Mouse (Mus musculus) hindbrain, embryonic 11.5 days (tissue): ENCODE results near the gene Zfp37. TPM values are rescaled to one million over a fixed set of nuclear protein-coding genes. Genes with fewer than 3 reads are reported as not detected.

ENCODE experiments used
- ATAC-seq: fragments of 200-750 bp; cut with Nextera tagmentation; 2 replicates; pipeline ENCODE4 v1.8.0; 2017; ENCODE audit warnings: mild to moderate bottlenecking, moderate TSS enrichment, moderate library complexity; ENCODE audit not compliant: low FRiP score
- DNase-seq: peaks from one replicate; pipeline ENCODE4 v3.0.0-alpha.2; 2015; ENCODE audit warnings: low spot score
- H3K27ac ChIP-seq: fragments of 300-500 bp; sonication (generic); 2 replicates; pipeline ENCODE4 v1.5.1; 2014; ENCODE audit warnings: mild to moderate bottlenecking, low read depth, low read length
- H3K27me3 ChIP-seq: fragments of 300-500 bp; sonication (generic); 2 replicates; pipeline ENCODE4 v1.6.1; 2014; ENCODE audit warnings: mild to moderate bottlenecking, low read length, moderate library complexity, mixed read lengths; ENCODE audit not compliant: control insufficient read depth, insufficient read depth
- H3K36me3 ChIP-seq: fragments of 300-500 bp; sonication (generic); 2 replicates; pipeline ENCODE4 v1.6.1; 2014; ENCODE audit warnings: mild to moderate bottlenecking, low read length, moderate library complexity, mixed read lengths; ENCODE audit not compliant: control insufficient read depth, insufficient read depth
- H3K4me1 ChIP-seq: fragments of 300-500 bp; sonication (generic); replicated peaks from 2 replicates; pipeline ENCODE4 v1.6.1; 2014; ENCODE audit warnings: low read length, mixed read lengths; ENCODE audit not compliant: control insufficient read depth, insufficient read depth
- H3K4me2 ChIP-seq: fragments of 300-500 bp; sonication (generic); replicated peaks from 2 replicates; pipeline ENCODE4 v1.6.1; 2014; ENCODE audit warnings: mild to moderate bottlenecking, low read depth, low read length
- H3K4me3 ChIP-seq: fragments of 300-500 bp; sonication (generic); 2 replicates; pipeline ENCODE4 v1.5.1; 2014; ENCODE audit warnings: low read depth, low read length
- H3K9ac ChIP-seq: fragments of 300-500 bp; sonication (generic); 2 replicates; pipeline ENCODE4 v1.6.1; 2014; ENCODE audit warnings: low read depth, low read length
- H3K9me3 ChIP-seq: fragments of 300-500 bp; sonication (generic); 2 replicates; pipeline ENCODE4 v1.6.1; 2016; ENCODE audit warnings: low read length; ENCODE audit not compliant: control insufficient read depth
- WGBS: fragments of 180-500 bp; shearing (Covaris S2); extraction: QIAGEN DNeasy Blood & Tissue Kit; methylation state at CpG from one replicate; pipeline ENCODE4 v1.1.7; 2014; 5-methylcytosine and 5-hydroxymethylcytosine counted together
- polyA plus RNA-seq: library from polyadenylated mRNA; unstranded; fragments of >200 nt; fragmentation: Nextera tagmentation; extraction: Ambion mirVana; gene quantifications from 2 replicates; pipeline ENCODE4 v1.2.1, GENCODE M21; 2014

Zfp37 gene
- polyA plus RNA-seq, 1 experiment from 2014 or later = 34.4 TPM

GRCm38 (mm10) chr4:62265154-62265836, 34.4 kb upstream of the Zfp37 start:
- Histone ChIP-seq H3K4me1 (no peaks in the 10 kb centered on the region; the same call in 1 of the 2 replicates), H3K9ac (no peak overlapping the region), H3K36me3 (no peaks in the 10 kb centered on the region), H3K4me3 (no peak overlapping the region), H3K27ac (no peak overlapping the region), H3K9me3 (no peaks in the 10 kb centered on the region), H3K27me3 (no peaks in the 10 kb centered on the region), H3K4me2 (no peak overlapping the region)
- WGBS = 87% methylated on average over 10 of the region's 10 CpGs
- no peak for ATAC-seq
- no peak for DNase-seq

GRCm38 (mm10) chr4:62263133-62263844, 32.4 kb upstream of the Zfp37 start:
- DNase-seq (peak; percentile 49), ATAC-seq (peak; percentile 47; the same call in 1 of the 2 replicates)
- 39% methylated on average over 7 of the region's 7 CpGs for WGBS
- no peaks in the 10 kb centered on the region; the same call in 1 of the 2 replicates for H3K4me1 ChIP-seq
- no peak overlapping the region for H3K4me3 ChIP-seq
- H3K4me2 ChIP-seq = no peak overlapping the region
- no peaks in the 10 kb centered on the region for H3K9me3 ChIP-seq
- H3K9ac ChIP-seq = no peak overlapping the region
- no peak overlapping the region for H3K27ac ChIP-seq
- no peaks in the 10 kb centered on the region for H3K36me3 ChIP-seq
- no peaks in the 10 kb centered on the region for H3K27me3 ChIP-seq

- 57% methylated on average over 2 of the region's 2 CpGs for WGBS
- H3K36me3 ChIP-seq = no peaks in the 10 kb centered on the region
- DNase-seq = no peak
- H3K4me1 ChIP-seq = no peaks in the 10 kb centered on the region; the same call in 1 of the 2 replicates
- ATAC-seq = no peak
- no peaks in the 10 kb centered on the region for H3K27me3 ChIP-seq
- H3K4me2 ChIP-seq = no peak within 1 kb of the TSS
- H3K9ac ChIP-seq = no peak within 1 kb of the TSS
- no peak within 1 kb of the TSS for H3K4me3 ChIP-seq
- H3K9me3 ChIP-seq = no peaks in the 10 kb centered on the region
- no peak within 1 kb of the TSS for H3K27ac ChIP-seq
Measured at GRCm38 (mm10) chr4:62262276-62262675, 31.4 kb upstream of the Zfp37 start, which contains the start of gene Slc31a2. Slc31a2 (plus strand) TSS chr4:62262562.

- Histone ChIP-seq H3K9ac (no peak overlapping the region), H3K36me3 (no peaks in the 10 kb centered on the region), H3K9me3 (no peaks in the 10 kb centered on the region), H3K4me2 (no peak overlapping the region), H3K4me1 (no peaks in the 10 kb centered on the region), H3K27ac (no peak overlapping the region), H3K27me3 (no peaks in the 10 kb centered on the region), H3K4me3 (no peak overlapping the region)
- ATAC-seq (no peak), DNase-seq (peak; percentile 71)
- WGBS = 38% methylated on average over 8 of the region's 8 CpGs
Measured at GRCm38 (mm10) chr4:62256931-62257330, 26.1 kb upstream of the Zfp37 start.

GRCm38 (mm10) chr4:62254551-62254950, 23.7 kb upstream of the Zfp37 start:
- WGBS = 71% methylated on average over 8 of the region's 8 CpGs
- DNase-seq (no peak), ATAC-seq (no peak)
- Histone ChIP-seq H3K36me3 (no peaks in the 10 kb centered on the region), H3K27ac (no peak overlapping the region), H3K4me1 (no peaks in the 10 kb centered on the region), H3K9ac (no peak overlapping the region), H3K4me2 (no peak overlapping the region), H3K27me3 (no peaks in the 10 kb centered on the region), H3K4me3 (no peak overlapping the region), H3K9me3 (no peaks in the 10 kb centered on the region)

- H3K27me3 ChIP-seq = no peaks in the 10 kb centered on the region
- DNase-seq (no peak), ATAC-seq (no peak)
Measured at GRCm38 (mm10) chr4:62251776-62252175, 20.9 kb upstream of the Zfp37 start.

GRCm38 (mm10) chr4:62250896-62251544, 20.2 kb upstream of the Zfp37 start:
- H3K4me3 ChIP-seq = no peak overlapping the region
- peak; percentile 48 for DNase-seq
- H3K4me1 ChIP-seq = no peaks in the 10 kb centered on the region
- no peaks in the 10 kb centered on the region for H3K9me3 ChIP-seq
- ATAC-seq = peak; percentile 66
- no peaks in the 10 kb centered on the region for H3K36me3 ChIP-seq
- H3K27me3 ChIP-seq = no peaks in the 10 kb centered on the region
- H3K27ac ChIP-seq = no peak overlapping the region
- WGBS = 37% methylated on average over 3 of the region's 3 CpGs
- H3K4me2 ChIP-seq = no peak overlapping the region
- no peak overlapping the region for H3K9ac ChIP-seq

More at GRCm38 (mm10) chr4:62251776-62252175, 20.9 kb upstream of the Zfp37 start:
- Histone ChIP-seq H3K4me2 (no peak overlapping the region), H3K9ac (no peak overlapping the region), H3K27ac (no peak overlapping the region), H3K4me3 (no peak overlapping the region), H3K36me3 (no peaks in the 10 kb centered on the region), H3K4me1 (no peaks in the 10 kb centered on the region), H3K9me3 (no peaks in the 10 kb centered on the region)
- WGBS = 94% methylated on average over 4 of the region's 4 CpGs

- Histone ChIP-seq H3K4me3 (no peak overlapping the region), H3K4me2 (no peak overlapping the region), H3K4me1 (no peaks in the 10 kb centered on the region), H3K27me3 (no peaks in the 10 kb centered on the region), H3K9me3 (no peaks in the 10 kb centered on the region), H3K36me3 (no peaks in the 10 kb centered on the region), H3K9ac (no peak overlapping the region), H3K27ac (no peak overlapping the region)
- no peak for ATAC-seq
- WGBS = 51% methylated on average over 4 of the region's 4 CpGs
- no peak for DNase-seq
Measured at GRCm38 (mm10) chr4:62248328-62248727, 17.5 kb upstream of the Zfp37 start.
